Mouse (Mus musculus): ENCODE measurements around the gene Lhfpl3. TPM values are rescaled to one million over a fixed set of nuclear protein-coding genes. Genes with fewer than 3 reads are reported as not detected.

Gene Lhfpl3
- total and polyA plus RNA-seq, 2 experiments from 2014 or later, result 0.18 TPM; not detected in 1

- no peak for TF ChIP-seq CTCF (IDR thresholded peaks at IDR 0.05; ENCODE audit: low read depth)
- no peak for TF ChIP-seq EP300 (IDR thresholded peaks at IDR 0.05; ENCODE audit: low read depth)
- H3K9me3 ChIP-seq (replicated peaks; ENCODE audit: control insufficient read depth, low read length), result no peaks in the 10 kb centered on the region
- H3K9ac ChIP-seq (replicated peaks; ENCODE audit: low read depth, low read length), result no peak overlapping the region
- 18% methylated on average over 1 of the region's 1 CpGs for whole genome bisulfite sequencing
- H3K27ac ChIP-seq (ENCODE audit: low read depth), result no peak overlapping the region
- no peaks in the 10 kb centered on the region for H3K27me3 ChIP-seq (ENCODE audit: control insufficient read depth, insufficient read depth, low read length)
- DNase-seq (ENCODE audit: low spot score), result peak; percentile 73
- H3K4me2 ChIP-seq (ENCODE audit: low read depth, low read length), result no peak overlapping the region
- peaks cover 9% of the 10 kb centered on the region; the same call in 1 of the 2 replicates for H3K4me1 ChIP-seq (ENCODE audit: control insufficient read depth, insufficient read depth)
- ATAC-seq (ENCODE audit: insufficient read depth, low read depth), result peak; percentile 53
- no peaks in the 10 kb centered on the region for H3K36me3 ChIP-seq (replicated peaks; ENCODE audit: control insufficient read depth, insufficient read depth, low read length)
- H3K4me3 ChIP-seq (ENCODE audit: low read depth, low read length), result no peak overlapping the region
These were observed 260.3 kb downstream of the Lhfpl3 start for GRCm38 (mm10) chr5:23006207-23006606.

GRCm38 (mm10) chr5:23010460-23010859 is 264.6 kb downstream of the Lhfpl3 start:
- Histone ChIP-seq H3K36me3 (replicated peaks; ENCODE audit: control insufficient read depth, insufficient read depth, low read length) (no peaks in the 10 kb centered on the region), H3K4me3 (ENCODE audit: low read depth, low read length) (no peak overlapping the region), H3K27ac (ENCODE audit: low read depth) (no peak overlapping the region), H3K27me3 (ENCODE audit: control insufficient read depth, insufficient read depth, low read length) (no peaks in the 10 kb centered on the region), H3K4me1 (ENCODE audit: control insufficient read depth, insufficient read depth) (0 out of 2 replicates have a peak, but pooled peaks cover 8% of the 10 kb centered on the region), H3K9ac (replicated peaks; ENCODE audit: low read depth, low read length) (no peak overlapping the region), H3K9me3 (replicated peaks; ENCODE audit: control insufficient read depth, low read length) (no peaks in the 10 kb centered on the region), H3K4me2 (ENCODE audit: low read depth, low read length) (no peak overlapping the region)
- no peak for ATAC-seq (ENCODE audit: insufficient read depth, low read depth)
- 38% methylated on average over 1 of the region's 1 CpGs for WGBS
- DNase-seq (ENCODE audit: low spot score), result no peak
- TF ChIP-seq CTCF (IDR thresholded peaks at IDR 0.05; ENCODE audit: low read depth) (no peak), EP300 (IDR thresholded peaks at IDR 0.05; ENCODE audit: low read depth) (no peak)

DNA sequence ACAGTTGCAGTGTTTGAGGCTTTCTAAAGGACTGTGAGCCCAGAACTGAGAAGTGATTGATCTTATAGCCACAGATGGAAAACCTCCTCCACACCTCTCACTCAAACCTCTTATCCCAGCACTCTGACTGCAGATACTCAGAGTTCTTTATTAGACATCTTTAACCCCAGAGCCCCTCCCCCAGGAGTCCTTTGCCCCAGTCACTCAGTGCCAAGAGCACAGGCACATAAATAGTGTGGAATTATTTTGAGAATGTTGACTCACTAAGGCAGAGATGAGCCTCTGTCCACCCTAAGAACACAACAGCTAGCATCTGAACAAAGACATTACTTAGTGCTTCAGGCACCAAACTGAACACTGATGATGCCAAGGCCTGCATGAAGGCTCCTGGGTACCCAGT is 268.1 kb downstream of the Lhfpl3 start:
- H3K36me3 ChIP-seq (replicated peaks; ENCODE audit: control insufficient read depth, insufficient read depth, low read length), result no peaks in the 10 kb centered on the region
- ATAC-seq (ENCODE audit: insufficient read depth, low read depth) (peak; percentile 77), DNase-seq (ENCODE audit: low spot score) (peak; percentile 33)
- H3K4me3 ChIP-seq (ENCODE audit: low read depth, low read length), result no peak overlapping the region
- no peak for TF ChIP-seq CTCF (IDR thresholded peaks at IDR 0.05; ENCODE audit: low read depth)
- no peak for TF ChIP-seq EP300 (IDR thresholded peaks at IDR 0.05; ENCODE audit: low read depth)
- no peak overlapping the region for H3K9ac ChIP-seq (replicated peaks; ENCODE audit: low read depth, low read length)
- H3K27me3 ChIP-seq (ENCODE audit: control insufficient read depth, insufficient read depth, low read length), result no peaks in the 10 kb centered on the region
- 0 out of 2 replicates have a peak, but pooled peaks cover 8% of the 10 kb centered on the region for H3K4me1 ChIP-seq (ENCODE audit: control insufficient read depth, insufficient read depth)
- no peak overlapping the region for H3K4me2 ChIP-seq (ENCODE audit: low read depth, low read length)
- peak overlapping the region; percentile 53; the same call in 1 of the 2 replicates for H3K27ac ChIP-seq (ENCODE audit: low read depth)
- no peaks in the 10 kb centered on the region for H3K9me3 ChIP-seq (replicated peaks; ENCODE audit: control insufficient read depth, low read length)

DNA sequence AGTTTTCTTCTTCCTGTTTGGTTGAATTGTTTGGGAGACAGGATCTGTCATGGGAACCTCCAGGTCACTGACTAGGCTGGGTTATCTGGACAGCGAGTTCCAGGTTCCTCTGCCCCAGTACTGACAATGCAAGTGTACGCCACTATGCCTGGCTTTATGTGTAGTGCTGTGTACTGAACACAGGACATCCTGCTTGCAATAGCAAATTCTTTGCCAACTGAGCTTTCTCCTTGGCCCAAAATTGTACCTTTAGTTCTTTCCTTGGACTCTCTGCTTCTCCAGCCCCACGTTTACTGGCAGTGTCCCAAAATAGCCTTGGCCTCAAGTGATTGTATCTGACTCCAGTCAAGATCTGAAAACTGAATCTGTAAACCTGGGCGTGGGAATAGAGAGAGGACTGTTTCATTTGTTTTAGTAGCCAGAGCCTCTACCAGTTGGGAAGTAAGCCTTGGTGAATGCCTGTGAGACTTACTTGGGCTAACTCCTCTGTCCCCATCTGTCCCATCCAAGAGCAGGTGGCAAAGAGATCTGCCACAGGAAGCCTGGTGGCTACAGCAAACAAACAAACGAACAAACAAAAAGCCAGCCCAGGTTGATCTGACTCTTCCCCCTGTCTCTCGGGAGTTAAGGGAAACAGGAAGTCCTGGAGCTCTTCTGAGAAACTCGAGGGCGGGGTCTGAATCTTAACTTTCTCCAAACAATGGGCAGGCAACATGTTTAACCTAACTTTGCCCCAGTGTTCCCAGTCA is 269.9 kb downstream of the Lhfpl3 start:
- H3K36me3 ChIP-seq (replicated peaks; ENCODE audit: control insufficient read depth, insufficient read depth, low read length), result no peaks in the 10 kb centered on the region
- H3K4me3 ChIP-seq (ENCODE audit: low read depth, low read length), result no peak overlapping the region
- no peaks in the 10 kb centered on the region for H3K9me3 ChIP-seq (replicated peaks; ENCODE audit: control insufficient read depth, low read length)
- peak; percentile 33; the same call in 1 of the 2 replicates for TF ChIP-seq EP300 (IDR thresholded peaks at IDR 0.05; ENCODE audit: low read depth)
- no peak for TF ChIP-seq CTCF (IDR thresholded peaks at IDR 0.05; ENCODE audit: low read depth)
- H3K4me2 ChIP-seq (ENCODE audit: low read depth, low read length), result no peak overlapping the region
- H3K27me3 ChIP-seq (ENCODE audit: control insufficient read depth, insufficient read depth, low read length), result no peaks in the 10 kb centered on the region
- peak overlapping the region; percentile 52; the same call in 1 of the 2 replicates for H3K27ac ChIP-seq (ENCODE audit: low read depth)
- ATAC-seq (ENCODE audit: insufficient read depth, low read depth), result peak; percentile 68; the same call in 1 of the 2 replicates
- H3K9ac ChIP-seq (replicated peaks; ENCODE audit: low read depth, low read length), result no peak overlapping the region
- DNase-seq (ENCODE audit: low spot score), result no peak
- 0 out of 2 replicates have a peak, but pooled peaks cover 8% of the 10 kb centered on the region for H3K4me1 ChIP-seq (ENCODE audit: control insufficient read depth, insufficient read depth)
- WGBS, result 57% methylated on average over 8 of the region's 8 CpGs

GRCm38 (mm10) chr5:23034944-23035726 is 289.3 kb downstream of the Lhfpl3 start:
- Histone ChIP-seq H3K4me3 (ENCODE audit: low read depth, low read length) (no peak overlapping the region), H3K36me3 (replicated peaks; ENCODE audit: control insufficient read depth, insufficient read depth, low read length) (no peaks in the 10 kb centered on the region), H3K9ac (replicated peaks; ENCODE audit: low read depth, low read length) (no peak overlapping the region), H3K4me1 (ENCODE audit: control insufficient read depth, insufficient read depth) (no peaks in the 10 kb centered on the region), H3K4me2 (ENCODE audit: low read depth, low read length) (no peak overlapping the region), H3K27me3 (ENCODE audit: control insufficient read depth, insufficient read depth, low read length) (no peaks in the 10 kb centered on the region), H3K27ac (ENCODE audit: low read depth) (no peak overlapping the region), H3K9me3 (replicated peaks; ENCODE audit: control insufficient read depth, low read length) (no peaks in the 10 kb centered on the region)
- no peak for ATAC-seq (ENCODE audit: insufficient read depth, low read depth)
- no peak for DNase-seq (ENCODE audit: low spot score)
- TF ChIP-seq EP300 (IDR thresholded peaks at IDR 0.05; ENCODE audit: low read depth) (no peak), CTCF (IDR thresholded peaks at IDR 0.05; ENCODE audit: low read depth) (no peak)
- 47% methylated on average over 6 of the region's 6 CpGs for WGBS
